Mouse (Mus musculus) megakaryocyte progenitor cell, adult 5-6 weeks (primary cell): ENCODE measurements around the gene Fxr1. TPM values are rescaled to one million over a fixed set of nuclear protein-coding genes. Genes with fewer than 3 reads are reported as not detected.
"Not testable (repeated sequence)": the region's sequence is repeated elsewhere in the genome, so short reads cannot be mapped to it uniquely, and the experiment has no call there.

Experiments used
- ATAC-seq: replicated peaks from 2 replicates; pipeline ENCODE4 v1.8.0; 2016; ENCODE audit warnings: mild to moderate bottlenecking, moderate TSS enrichment, inconsistent platforms; ENCODE audit not compliant: poor library complexity
- total RNA-seq, 2 experiments: library from RNA; stranded (forward) in 1 of 2; stranded (reverse) in 1 of 2; fragments of 157-497, 149-512 nt in 1 of 2; fragments of 200-1000 nt in 1 of 2; gene quantifications; 2 replicates each; pipeline versions ENCODE4 v1.2.3 to v1.2.4; 2015 to 2017

Fxr1 gene
- total RNA-seq (2015) (102 and 118 TPM in 2 replicates), total RNA-seq (2017) (167 and 209 TPM in 2 replicates)

DNA sequence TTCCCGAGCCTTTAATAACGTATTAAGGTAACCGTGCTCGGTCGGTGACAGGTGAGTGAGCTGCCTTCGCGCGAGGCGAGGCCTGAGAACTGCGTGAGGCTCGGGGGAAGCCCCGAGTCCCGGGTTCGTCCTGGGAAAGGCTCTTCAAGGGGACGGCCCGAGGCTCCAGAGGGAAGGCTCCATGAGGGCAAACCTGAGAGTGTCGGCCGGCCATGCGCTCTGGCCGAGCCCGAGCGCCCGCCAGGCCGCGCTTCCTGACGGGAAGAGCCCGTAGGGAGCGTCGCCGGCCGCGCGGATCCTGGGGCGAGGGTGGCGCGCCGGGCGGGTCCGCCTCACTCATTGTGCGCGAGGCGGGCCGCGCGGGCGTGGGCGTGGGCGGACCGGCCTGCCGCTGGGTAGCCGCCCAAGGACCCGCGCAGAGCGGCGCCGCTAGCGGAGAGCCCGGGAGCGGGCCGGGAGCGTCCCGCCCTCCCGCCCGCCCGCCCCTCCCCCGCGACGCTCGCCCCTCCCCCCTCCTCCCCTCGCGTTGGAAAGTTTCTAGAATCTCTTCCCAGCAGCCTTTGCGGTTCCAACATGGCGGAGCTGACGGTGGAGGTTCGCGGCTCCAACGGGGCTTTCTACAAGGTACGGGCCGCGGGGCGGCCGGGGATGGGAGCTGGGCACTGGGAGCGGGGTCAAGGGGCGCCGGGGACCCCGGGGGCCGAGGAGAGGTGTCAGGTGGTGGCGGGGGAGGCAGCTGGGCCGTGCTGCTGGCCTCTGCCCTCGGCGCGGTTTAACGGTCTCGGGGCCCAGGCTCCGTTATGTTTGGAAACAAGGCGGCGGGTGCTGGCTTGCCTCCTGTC is at the start of gene Fxr1:
Fxr1 (plus strand) TSS at position 404 of the 842 bp plus-strand sequence.
- peak; percentile 80 for ATAC-seq

DNA sequence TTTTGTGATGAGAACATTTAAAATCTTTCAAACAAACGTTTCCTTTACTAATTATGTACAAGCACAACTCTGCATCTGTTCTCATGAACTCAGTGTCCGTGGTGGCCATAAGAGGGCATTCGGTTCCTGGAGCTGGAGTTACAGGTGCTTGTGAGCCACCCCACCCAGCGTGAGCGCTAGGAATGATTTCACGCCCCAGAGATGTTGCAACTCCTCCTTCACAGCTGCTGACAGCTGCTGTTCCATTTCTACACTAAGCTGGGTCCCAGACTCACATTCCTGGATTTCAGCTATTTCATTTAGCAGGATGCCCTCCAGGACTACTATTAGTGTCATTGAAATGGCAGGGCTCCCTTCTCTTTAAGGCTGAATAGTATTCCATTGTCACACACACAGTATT is 40.3 kb upstream of the Fxr1 start:
- no peak for ATAC-seq

DNA sequence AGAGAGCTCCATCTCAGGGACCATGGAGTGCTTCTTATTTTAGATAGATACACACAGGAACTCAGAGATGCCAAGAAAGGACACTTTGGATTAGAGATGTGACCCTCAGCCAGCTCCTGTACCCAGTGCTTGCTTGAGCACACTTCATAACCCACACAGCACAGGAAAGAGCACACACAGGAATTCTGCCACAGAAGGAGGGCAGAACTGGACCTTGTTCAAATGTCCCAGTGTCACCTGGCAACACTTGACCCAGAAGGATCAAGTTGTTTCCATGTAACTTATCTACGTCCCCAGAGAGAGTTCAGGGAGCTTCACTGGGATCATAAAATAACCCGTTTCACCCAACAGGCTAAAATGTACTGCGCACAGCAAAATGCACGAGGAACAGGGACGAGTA is 37.0 kb upstream of the Fxr1 start:
- ATAC-seq = no peak

GRCm38 (mm10) chr3:33989302-33989701 is 30.4 kb upstream of the Fxr1 start:
- ATAC-seq = no peak

DNA sequence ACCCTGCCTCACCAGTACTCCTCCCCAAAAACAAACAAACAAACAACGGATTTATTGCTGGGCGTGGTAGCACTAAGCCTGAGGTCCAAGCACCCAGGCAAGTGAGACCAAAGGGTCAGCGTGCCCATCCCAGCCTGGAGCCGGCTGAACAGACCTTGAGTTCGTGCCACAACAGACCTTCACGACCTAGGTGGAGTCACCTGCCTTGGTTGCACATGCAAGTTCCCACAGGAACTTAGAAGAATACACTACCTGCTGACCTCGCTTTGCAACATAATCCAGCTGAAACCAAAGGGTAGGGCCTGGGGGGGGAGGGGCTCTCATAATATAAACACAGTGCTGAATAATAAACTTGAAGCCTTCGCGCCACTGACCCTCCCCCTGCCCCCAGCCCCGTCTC is 29.3 kb upstream of the Fxr1 start:
- no peak for ATAC-seq

DNA sequence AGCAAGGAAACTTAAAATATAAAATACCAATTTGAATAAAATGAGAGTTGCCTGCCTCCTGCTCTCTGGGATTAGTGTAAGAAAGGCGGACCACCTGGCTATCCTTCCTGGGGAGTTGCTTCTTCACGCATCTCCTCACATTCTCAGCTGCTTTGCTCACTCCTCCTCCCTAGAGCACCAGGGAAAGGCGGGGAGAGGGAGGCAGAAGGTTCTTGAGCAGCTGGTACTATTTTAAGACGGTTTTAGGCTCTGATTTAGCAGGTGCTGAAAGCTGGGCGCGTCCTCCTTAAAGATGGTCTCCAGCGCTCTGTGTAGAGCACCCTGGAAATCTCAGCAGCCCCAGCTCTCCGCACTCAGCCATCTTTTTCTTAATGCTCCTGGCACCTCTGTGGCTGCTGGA is 28.8 kb upstream of the Fxr1 start:
- ATAC-seq = no peak

- ATAC-seq = no peak
These were observed 26.2 kb upstream of the Fxr1 start for GRCm38 (mm10) chr3:33993421-33994126.

DNA sequence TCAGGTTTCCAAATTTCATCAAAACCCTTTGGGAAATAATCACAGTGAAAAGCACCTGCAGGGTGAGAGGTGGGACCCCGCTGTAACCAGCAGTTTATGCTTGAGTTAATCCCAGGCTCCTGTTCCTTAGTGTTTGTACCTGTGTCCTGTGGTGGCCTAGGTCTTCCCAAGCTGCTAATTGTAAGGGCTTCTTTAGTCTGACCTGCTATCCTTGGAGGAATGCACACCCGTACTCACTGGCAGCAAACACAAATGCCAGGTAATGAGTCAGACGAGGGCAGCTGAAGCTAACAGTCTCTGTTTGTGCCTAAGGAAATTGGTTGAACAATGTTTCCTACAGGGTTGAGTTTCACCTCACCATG is 25.6 kb upstream of the Fxr1 start:
- ATAC-seq = no peak

GRCm38 (mm10) chr3:34001691-34002090 is 18.1 kb upstream of the Fxr1 start:
- not testable (repeated sequence) for ATAC-seq

- no peak for ATAC-seq
These were observed 15.9 kb upstream of the Fxr1 start for GRCm38 (mm10) chr3:34003860-34004259.

DNA sequence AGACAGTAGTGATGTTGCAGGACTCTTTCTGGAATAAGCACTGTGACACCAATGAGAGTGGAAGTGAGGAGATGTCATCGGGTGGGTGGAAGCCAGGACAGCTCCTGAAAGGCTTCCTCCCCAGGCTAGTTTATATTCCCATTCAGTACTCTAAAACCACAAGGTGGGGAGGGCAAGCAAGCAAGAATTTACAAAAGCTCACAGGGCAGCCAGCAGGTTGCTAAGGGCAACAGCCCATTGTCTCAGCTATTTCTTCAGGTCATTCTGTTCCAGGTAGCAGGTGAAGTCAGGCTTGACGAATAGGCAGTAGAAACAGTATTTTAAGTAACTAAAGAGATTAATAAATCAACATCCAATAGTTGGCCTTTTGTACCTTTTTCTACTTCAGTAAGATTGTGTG is 13.4 kb upstream of the Fxr1 start:
- ATAC-seq = no peak

GRCm38 (mm10) chr3:34006824-34007223 is 12.9 kb upstream of the Fxr1 start:
- no peak for ATAC-seq

DNA sequence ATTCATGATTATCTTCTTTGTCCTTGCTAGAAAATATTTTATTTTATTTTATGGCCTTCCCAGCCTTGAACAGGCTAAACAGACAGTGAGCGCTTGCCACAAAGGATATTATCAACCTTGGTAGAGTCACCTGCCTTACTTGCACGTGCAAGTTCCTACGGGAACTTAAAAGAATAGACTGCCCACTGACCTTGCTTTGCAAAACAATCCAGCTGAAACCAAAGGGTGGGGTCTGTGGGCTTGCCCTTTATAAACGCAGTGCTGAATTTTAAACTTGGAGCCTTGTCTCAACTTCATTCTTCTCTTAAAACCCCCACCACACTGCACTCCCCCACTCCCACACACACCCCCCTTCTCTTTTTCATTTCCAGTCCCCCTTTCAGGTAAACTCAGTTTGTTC is 12.1 kb upstream of the Fxr1 start:
- ATAC-seq = no peak

- ATAC-seq = no peak
These were observed 11.6 kb upstream of the Fxr1 start for GRCm38 (mm10) chr3:34008191-34008590.

- ATAC-seq = peak; percentile 3
These were observed 877 bp downstream of the Fxr1 start for GRCm38 (mm10) chr3:34020382-34021258.

GRCm38 (mm10) chr3:34021259-34021828 is 1.6 kb downstream of the Fxr1 start:
- peak; percentile 11; the same call in 1 of the 2 replicates for ATAC-seq

GRCm38 (mm10) chr3:34028935-34029334 is 9.2 kb downstream of the Fxr1 start:
- ATAC-seq = no peak

DNA sequence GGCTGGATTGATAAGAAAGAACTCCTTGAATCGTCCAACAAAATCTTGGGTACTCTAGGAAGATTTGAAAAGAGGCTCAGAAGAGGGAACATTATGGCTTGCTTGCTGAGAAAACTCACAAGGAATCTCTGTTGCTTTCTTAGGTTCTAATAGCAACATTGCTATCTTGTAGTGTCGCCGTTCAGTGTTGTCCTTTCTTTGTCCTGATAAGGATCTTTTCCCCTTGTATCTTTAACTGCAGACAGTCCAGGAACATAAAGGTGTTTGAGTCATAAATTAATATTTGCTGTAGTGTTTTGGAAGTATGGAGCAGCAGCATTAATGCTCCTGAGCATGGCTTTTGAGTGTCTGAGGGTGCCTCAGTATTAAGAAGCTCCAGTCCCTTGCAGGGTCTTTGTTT is 10.9 kb downstream of the Fxr1 start:
- ATAC-seq = no peak

GRCm38 (mm10) chr3:34033720-34034364 is 14.1 kb downstream of the Fxr1 start:
- peak; percentile 80 for ATAC-seq

DNA sequence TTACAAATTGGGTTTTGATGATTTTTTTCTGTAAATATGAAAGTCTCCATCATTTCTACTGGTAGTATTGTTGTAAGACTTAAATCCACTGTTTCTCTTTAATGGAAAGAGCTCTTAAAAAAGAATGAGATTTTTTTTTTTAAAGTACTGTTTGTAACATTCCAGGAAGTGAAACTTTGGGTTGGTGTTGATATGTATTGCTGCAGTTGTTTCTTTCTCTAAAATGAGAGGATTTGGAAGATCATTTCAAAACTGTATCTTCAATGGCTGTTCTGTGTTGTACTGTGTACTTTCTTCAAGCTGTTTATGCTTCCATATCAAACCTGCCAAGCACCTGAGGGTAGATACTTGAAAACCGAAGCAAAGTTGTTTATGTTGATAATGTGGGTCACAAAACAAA is 15.1 kb downstream of the Fxr1 start:
- ATAC-seq = 0 out of 2 replicates have a peak, but pooled peaks have one; percentile 28
